Mouse (Mus musculus) limb, embryonic 13.5 days (tissue): ENCODE data around the gene Pbx1. TPM values are rescaled to one million over a fixed set of nuclear protein-coding genes. Genes with fewer than 3 reads are reported as not detected.

Experiments
- ATAC-seq: fragments of 200-750 bp; cut with Nextera tagmentation; 2 replicates; pipeline ENCODE4 v1.8.0; 2017; ENCODE audit warnings: low read depth, moderate number of reproducible peaks, moderate TSS enrichment; ENCODE audit not compliant: low FRiP score
- H3K27ac ChIP-seq: fragments of 300-500 bp; sonication (generic); 2 replicates; pipeline ENCODE4 v1.5.1; 2015; ENCODE audit warnings: inconsistent platforms, mild to moderate bottlenecking, moderate library complexity
- H3K27me3 ChIP-seq: fragments of 300-500 bp; sonication (generic); 2 replicates; pipeline ENCODE4 v1.6.1; 2015; ENCODE audit warnings: mild to moderate bottlenecking, inconsistent platforms
- H3K36me3 ChIP-seq: fragments of 300-500 bp; sonication (generic); 2 replicates; pipeline ENCODE4 v1.6.1; 2015; ENCODE audit warnings: inconsistent platforms, mild to moderate bottlenecking, moderate library complexity
- H3K4me1 ChIP-seq: fragments of 300-500 bp; sonication (generic); 2 replicates; pipeline ENCODE4 v1.6.1; 2015; ENCODE audit warnings: inconsistent platforms
- H3K4me2 ChIP-seq: fragments of 300-500 bp; sonication (generic); replicated peaks from 2 replicates; pipeline ENCODE4 v1.6.1; 2015; ENCODE audit warnings: inconsistent platforms, mild to moderate bottlenecking, moderate library complexity
- H3K4me3 ChIP-seq: fragments of 300-500 bp; sonication (generic); 2 replicates; pipeline ENCODE4 v1.5.1; 2015; ENCODE audit warnings: moderate library complexity, mild to moderate bottlenecking, inconsistent platforms
- H3K9ac ChIP-seq: fragments of 300-500 bp; sonication (generic); 2 replicates; pipeline ENCODE4 v1.6.1; 2015; ENCODE audit warnings: mild to moderate bottlenecking, inconsistent platforms
- H3K9me3 ChIP-seq: fragments of 300-500 bp; sonication (generic); 2 replicates; pipeline ENCODE4 v1.6.1; 2016; ENCODE audit warnings: inconsistent platforms
- WGBS: fragments of 180-500 bp; shearing (Covaris S2); methylation state at CpG from one replicate; pipeline ENCODE4 v1.1.7; 2015; 5-methylcytosine and 5-hydroxymethylcytosine counted together
- polyA plus RNA-seq: library from polyadenylated mRNA; unstranded; fragments of >200 nt; fragmentation: Nextera tagmentation; extraction: Ambion mirVana; gene quantifications from 2 replicates; pipeline ENCODE4 v1.2.1, GENCODE M21; 2015

The Pbx1 gene
- polyA plus RNA-seq, 1 experiment from 2014 or later, result 31.6 TPM

- H3K4me2 ChIP-seq, result no peak overlapping the region
- no peak overlapping the region for H3K27ac ChIP-seq
- H3K27me3 ChIP-seq, result no peaks in the 10 kb centered on the region
- no peaks in the 10 kb centered on the region for H3K36me3 ChIP-seq
- 0 out of 2 replicates have a peak, but pooled peaks cover 3% of the 10 kb centered on the region for H3K4me1 ChIP-seq
- no peaks in the 10 kb centered on the region for H3K9me3 ChIP-seq
- no peak overlapping the region for H3K9ac ChIP-seq
- H3K4me3 ChIP-seq, result no peak overlapping the region
- ATAC-seq, result no peak
- WGBS, result 46% methylated on average over 6 of the region's 6 CpGs
Measured at GRCm38 (mm10) chr1:168139138-168139682, 292.9 kb downstream of the Pbx1 start.

GRCm38 (mm10) chr1:168138669-168139068 lies 293.4 kb downstream of the Pbx1 start:
- Histone ChIP-seq H3K4me1 (0 out of 2 replicates have a peak, but pooled peaks cover 3% of the 10 kb centered on the region), H3K36me3 (no peaks in the 10 kb centered on the region), H3K4me3 (no peak overlapping the region), H3K27ac (no peak overlapping the region), H3K4me2 (no peak overlapping the region), H3K27me3 (no peaks in the 10 kb centered on the region), H3K9ac (no peak overlapping the region), H3K9me3 (no peaks in the 10 kb centered on the region)
- 72% methylated on average over 4 of the region's 4 CpGs for WGBS
- no peak for ATAC-seq

GRCm38 (mm10) chr1:168137890-168138289 lies 294.2 kb downstream of the Pbx1 start:
- H3K9me3 ChIP-seq, result no peaks in the 10 kb centered on the region
- H3K36me3 ChIP-seq, result no peaks in the 10 kb centered on the region
- H3K4me1 ChIP-seq, result 0 out of 2 replicates have a peak, but pooled peaks cover 3% of the 10 kb centered on the region
- H3K27me3 ChIP-seq, result no peaks in the 10 kb centered on the region
- no peak overlapping the region for H3K4me3 ChIP-seq
- no peak for ATAC-seq
- H3K27ac ChIP-seq, result no peak overlapping the region
- 92% methylated on average over 5 of the region's 5 CpGs for WGBS
- no peak overlapping the region for H3K4me2 ChIP-seq
- H3K9ac ChIP-seq, result no peak overlapping the region

GRCm38 (mm10) chr1:168135545-168135944 lies 296.5 kb downstream of the Pbx1 start:
- Histone ChIP-seq H3K9ac (no peak overlapping the region), H3K4me2 (no peak overlapping the region), H3K27ac (no peak overlapping the region), H3K4me3 (no peak overlapping the region), H3K36me3 (no peaks in the 10 kb centered on the region), H3K9me3 (no peaks in the 10 kb centered on the region), H3K4me1 (0 out of 2 replicates have a peak, but pooled peaks cover 3% of the 10 kb centered on the region), H3K27me3 (no peaks in the 10 kb centered on the region)
- ATAC-seq, result no peak
- WGBS, result 59% methylated on average over 7 of the region's 7 CpGs

- ATAC-seq, result no peak; the same call in 1 of the 2 replicates
- Histone ChIP-seq H3K9me3 (no peaks in the 10 kb centered on the region), H3K9ac (no peak overlapping the region), H3K4me3 (no peak overlapping the region), H3K27me3 (no peaks in the 10 kb centered on the region), H3K4me2 (no peak overlapping the region), H3K36me3 (no peaks in the 10 kb centered on the region), H3K4me1 (no peaks in the 10 kb centered on the region), H3K27ac (no peak overlapping the region)
Measured at GRCm38 (mm10) chr1:168133696-168134095, 298.4 kb downstream of the Pbx1 start.

- Histone ChIP-seq H3K27ac (no peak overlapping the region), H3K9me3 (no peaks in the 10 kb centered on the region), H3K4me1 (peaks cover 7% of the 10 kb centered on the region; the same call in 1 of the 2 replicates), H3K9ac (no peak overlapping the region), H3K4me2 (no peak overlapping the region), H3K27me3 (no peaks in the 10 kb centered on the region), H3K36me3 (no peaks in the 10 kb centered on the region), H3K4me3 (no peak overlapping the region)
- no peak for ATAC-seq
- WGBS, result 25% methylated on average over 4 of the region's 4 CpGs
Measured at GRCm38 (mm10) chr1:168128004-168128403, 304.1 kb downstream of the Pbx1 start.

GRCm38 (mm10) chr1:168124643-168125490 lies 307.2 kb downstream of the Pbx1 start:
- 79% methylated on average over 5 of the region's 5 CpGs for WGBS

GRCm38 (mm10) chr1:168118077-168118476 lies 314.0 kb downstream of the Pbx1 start:
- no peak overlapping the region for H3K4me3 ChIP-seq
- H3K36me3 ChIP-seq, result no peaks in the 10 kb centered on the region
- H3K4me2 ChIP-seq, result no peak overlapping the region
- no peak overlapping the region for H3K9ac ChIP-seq
- no peak for ATAC-seq
- 79% methylated on average over 5 of the region's 5 CpGs for WGBS
- H3K27me3 ChIP-seq, result no peaks in the 10 kb centered on the region
- no peaks in the 10 kb centered on the region for H3K4me1 ChIP-seq
- no peaks in the 10 kb centered on the region for H3K9me3 ChIP-seq
- H3K27ac ChIP-seq, result no peak overlapping the region

More at GRCm38 (mm10) chr1:168124643-168125490, 307.2 kb downstream of the Pbx1 start:
- H3K36me3 ChIP-seq, result no peaks in the 10 kb centered on the region
- no peaks in the 10 kb centered on the region for H3K9me3 ChIP-seq
- ATAC-seq, result no peak
- H3K9ac ChIP-seq, result no peak overlapping the region
- H3K27me3 ChIP-seq, result no peaks in the 10 kb centered on the region
- H3K4me2 ChIP-seq, result no peak overlapping the region
- peaks cover 7% of the 10 kb centered on the region; the same call in 1 of the 2 replicates for H3K4me1 ChIP-seq
- no peak overlapping the region for H3K4me3 ChIP-seq
- H3K27ac ChIP-seq, result no peak overlapping the region

GRCm38 (mm10) chr1:168117367-168117766 lies 314.7 kb downstream of the Pbx1 start:
- H3K9me3 ChIP-seq, result no peaks in the 10 kb centered on the region
- no peak overlapping the region for H3K4me2 ChIP-seq
- no peak overlapping the region for H3K4me3 ChIP-seq
- no peak for ATAC-seq
- H3K9ac ChIP-seq, result no peak overlapping the region
- no peaks in the 10 kb centered on the region for H3K36me3 ChIP-seq
- H3K4me1 ChIP-seq, result no peaks in the 10 kb centered on the region
- no peaks in the 10 kb centered on the region for H3K27me3 ChIP-seq
- no peak overlapping the region for H3K27ac ChIP-seq
- WGBS, result 77% methylated on average over 4 of the region's 4 CpGs

GRCm38 (mm10) chr1:168109797-168110196 lies 322.3 kb downstream of the Pbx1 start:
- no peak overlapping the region for H3K4me2 ChIP-seq
- H3K9me3 ChIP-seq, result peaks cover 3% of the 10 kb centered on the region; the same call in 1 of the 2 replicates
- no peak for ATAC-seq
- H3K27me3 ChIP-seq, result no peaks in the 10 kb centered on the region
- 80% methylated on average over 8 of the region's 8 CpGs for WGBS
- no peak overlapping the region for H3K9ac ChIP-seq
- H3K4me1 ChIP-seq, result no peaks in the 10 kb centered on the region
- no peaks in the 10 kb centered on the region for H3K36me3 ChIP-seq
- no peak overlapping the region for H3K27ac ChIP-seq
- H3K4me3 ChIP-seq, result no peak overlapping the region

GRCm38 (mm10) chr1:168103821-168104220 lies 328.2 kb downstream of the Pbx1 start:
- no peaks in the 10 kb centered on the region for H3K4me1 ChIP-seq
- H3K27me3 ChIP-seq, result no peaks in the 10 kb centered on the region
- H3K36me3 ChIP-seq, result no peaks in the 10 kb centered on the region
- no peak overlapping the region for H3K4me2 ChIP-seq
- WGBS, result 64% methylated on average over 2 of the region's 2 CpGs
- no peak overlapping the region for H3K9ac ChIP-seq
- H3K9me3 ChIP-seq, result peaks cover 7% of the 10 kb centered on the region; the same call in 1 of the 2 replicates
- no peak overlapping the region for H3K4me3 ChIP-seq
- ATAC-seq, result no peak
- H3K27ac ChIP-seq, result no peak overlapping the region

- peaks cover 7% of the 10 kb centered on the region; the same call in 1 of the 2 replicates for H3K9me3 ChIP-seq
- H3K4me3 ChIP-seq, result no peak overlapping the region
- no peak overlapping the region for H3K27ac ChIP-seq
- no peaks in the 10 kb centered on the region for H3K36me3 ChIP-seq
- H3K4me2 ChIP-seq, result no peak overlapping the region
- H3K9ac ChIP-seq, result no peak overlapping the region
- no peaks in the 10 kb centered on the region for H3K4me1 ChIP-seq
- no peak for ATAC-seq
- no peaks in the 10 kb centered on the region for H3K27me3 ChIP-seq
- 73% methylated on average over 3 of the region's 3 CpGs for WGBS
Measured at GRCm38 (mm10) chr1:168101514-168101913, 330.6 kb downstream of the Pbx1 start.
